Mouse (Mus musculus) macrophage (primary cell): ENCODE results near the gene Itsn1. TPM values are rescaled to one million over a fixed set of nuclear protein-coding genes. Genes with fewer than 3 reads are reported as not detected.

Experiments
- H3K27ac ChIP-seq: fragments of 350-480 bp; formaldehyde crosslinking; 2 replicates; pipeline ENCODE4 v1.9.0; 2021
- H3K36me3 ChIP-seq: fragments of 350-480 bp; formaldehyde crosslinking; 2 replicates; pipeline ENCODE4 v1.9.0; 2021; ENCODE audit errors: inconsistent target
- H3K4me3 ChIP-seq: fragments of 350-480 bp; formaldehyde crosslinking; 2 replicates; pipeline ENCODE4 v1.9.0; 2021; ENCODE audit errors: inconsistent target
- H3K79me2 ChIP-seq: fragments of 350-480 bp; formaldehyde crosslinking; 2 replicates; pipeline ENCODE4 v1.9.0; 2021; ENCODE audit errors: inconsistent target
- WGBS: methylation state at CpG from one replicate; pipeline ENCODE4 v1.1.7; 2026; ENCODE audit warnings: inconsistent platforms; ENCODE audit not compliant: missing documents; 5-methylcytosine and 5-hydroxymethylcytosine counted together
- polyA plus RNA-seq: library from polyadenylated mRNA; stranded (reverse); fragments of 250-400 nt; gene quantifications from 3 replicates; pipeline ENCODE4 v1.2.4, GENCODE M21; 2018; ENCODE audit warnings: inconsistent platforms

Itsn1 gene
- polyA plus RNA-seq, 1 experiment from 2014 or later, result 216 TPM

DNA sequence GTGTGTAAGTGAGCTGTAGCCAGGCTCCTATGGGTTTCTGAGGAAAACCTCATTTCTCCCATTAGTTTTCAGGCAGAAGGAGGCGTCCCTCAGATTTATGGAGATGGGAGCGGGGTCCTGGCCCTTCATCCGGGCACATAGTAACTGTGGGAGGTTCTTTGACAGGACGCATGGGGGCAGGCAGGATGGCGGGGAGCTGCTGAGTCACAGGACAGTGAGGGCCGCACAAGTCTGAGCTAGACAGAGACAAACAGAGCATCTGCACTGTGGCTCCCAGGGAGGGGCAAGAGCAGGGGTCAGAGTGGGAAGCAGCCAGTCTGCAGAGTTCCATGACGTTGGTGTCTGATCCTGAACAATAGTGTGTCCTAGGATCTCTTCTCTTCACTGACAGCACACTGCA, 133.8 kb downstream of the Itsn1 start:
- Histone ChIP-seq H3K36me3 (peaks cover 20% of the 10 kb centered on the region; the same call in 1 of the 2 replicates), H3K4me3 (no peak overlapping the region), H3K27ac (no peak overlapping the region), H3K79me2 (no peaks in the 10 kb centered on the region)
- WGBS, result 76% methylated on average over 7 of the region's 7 CpGs

DNA sequence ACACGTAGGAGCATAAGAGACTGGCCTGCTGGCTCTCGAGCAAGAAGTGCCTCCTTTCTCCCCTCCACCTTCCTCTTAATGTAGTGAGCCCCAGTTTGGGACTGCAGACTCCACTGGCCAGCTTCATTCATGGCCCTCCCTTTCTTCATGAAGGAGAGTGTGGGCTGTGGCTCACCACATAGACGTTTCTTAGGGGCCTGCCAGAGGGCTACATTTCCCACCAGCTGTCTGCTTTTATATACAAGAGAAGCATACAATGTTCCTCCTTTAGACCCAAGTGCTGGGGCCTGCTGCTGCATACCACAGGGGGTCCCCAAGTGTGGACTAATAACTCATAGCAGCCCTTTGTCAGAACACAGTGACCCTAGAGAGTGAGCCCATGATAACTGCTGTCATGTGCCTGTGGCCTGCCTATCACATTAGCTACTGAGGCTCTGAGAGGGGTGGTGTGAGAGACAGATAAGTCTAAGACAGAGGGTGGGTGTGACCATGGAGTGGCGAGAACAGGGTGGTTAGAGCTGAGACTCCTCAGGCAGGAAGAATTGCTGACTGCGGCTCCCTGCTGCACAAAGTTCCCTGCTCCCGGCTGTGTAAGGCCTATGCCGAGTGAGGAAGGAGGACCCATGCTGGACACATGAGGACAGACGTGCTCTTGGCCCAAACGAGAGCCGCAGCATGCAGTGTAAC, 135.7 kb downstream of the Itsn1 start:
- 52% methylated on average over 10 of the region's 10 CpGs for WGBS
- Histone ChIP-seq H3K27ac (peak overlapping the region; percentile 67), H3K79me2 (no peaks in the 10 kb centered on the region), H3K36me3 (peaks cover 13% of the 10 kb centered on the region; the same call in 1 of the 2 replicates), H3K4me3 (no peak overlapping the region)

DNA sequence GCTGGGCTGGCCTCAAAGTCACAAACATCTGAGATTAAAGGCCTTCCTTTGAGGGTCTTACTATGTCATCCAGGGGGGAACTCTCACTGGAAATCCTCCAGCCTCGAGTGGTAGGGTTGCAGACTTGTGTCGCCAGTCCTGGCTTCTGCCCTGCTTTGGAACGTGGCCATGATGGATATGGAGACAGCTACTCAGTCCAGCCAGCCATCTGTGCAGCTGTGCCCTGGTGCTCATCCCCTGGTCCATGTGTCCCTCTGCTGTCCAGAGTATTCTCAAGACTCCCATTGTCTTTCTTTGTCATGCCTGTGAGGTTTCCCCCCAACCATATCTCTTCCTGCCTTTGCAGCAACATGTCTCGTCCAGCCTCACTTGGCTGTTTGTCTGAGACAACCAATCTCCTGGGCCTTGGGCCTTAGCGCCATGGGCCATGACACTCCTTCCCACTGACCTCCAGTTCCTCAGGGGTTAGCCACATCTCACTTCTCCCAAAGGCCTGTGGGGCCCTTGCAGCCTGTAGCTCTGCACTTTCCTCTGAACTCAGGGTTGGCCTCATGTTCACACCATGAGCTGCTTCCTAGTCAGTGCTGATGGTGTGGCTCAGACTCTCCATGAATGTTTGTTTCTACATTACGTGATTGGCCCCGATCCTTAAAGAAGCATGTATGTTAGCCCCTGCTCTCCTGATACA, 136.6 kb downstream of the Itsn1 start:
- H3K36me3 ChIP-seq, result peaks cover 13% of the 10 kb centered on the region; the same call in 1 of the 2 replicates
- H3K4me3 ChIP-seq, result no peak overlapping the region
- peak overlapping the region; percentile 67 for H3K27ac ChIP-seq
- no peaks in the 10 kb centered on the region for H3K79me2 ChIP-seq
- 85% methylated on average over 7 of the region's 7 CpGs for WGBS

DNA sequence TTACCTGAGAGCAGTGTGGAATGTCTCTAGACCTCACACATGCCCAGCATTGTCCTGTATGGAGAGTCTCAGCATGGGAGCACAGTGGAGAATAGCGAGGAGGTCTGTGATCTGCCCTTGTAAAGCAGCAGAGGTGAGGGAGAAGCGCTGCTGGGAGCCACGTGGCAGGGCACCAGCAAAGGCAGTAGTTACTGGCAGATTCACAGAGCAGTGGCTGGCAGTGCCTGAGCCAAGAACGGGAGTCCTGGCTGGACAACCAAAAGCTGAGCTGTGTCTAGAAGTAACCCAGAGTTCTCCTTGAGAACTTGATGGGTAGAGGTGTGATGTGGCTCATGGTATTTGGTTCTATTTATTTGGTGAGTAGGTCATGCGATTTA, 137.2 kb downstream of the Itsn1 start:
- Histone ChIP-seq H3K36me3 (peaks cover 13% of the 10 kb centered on the region; the same call in 1 of the 2 replicates), H3K4me3 (no peak overlapping the region), H3K79me2 (no peaks in the 10 kb centered on the region), H3K27ac (peak overlapping the region; percentile 67; the same call in 1 of the 2 replicates)
- 97% methylated on average over 5 of the region's 5 CpGs for WGBS

DNA sequence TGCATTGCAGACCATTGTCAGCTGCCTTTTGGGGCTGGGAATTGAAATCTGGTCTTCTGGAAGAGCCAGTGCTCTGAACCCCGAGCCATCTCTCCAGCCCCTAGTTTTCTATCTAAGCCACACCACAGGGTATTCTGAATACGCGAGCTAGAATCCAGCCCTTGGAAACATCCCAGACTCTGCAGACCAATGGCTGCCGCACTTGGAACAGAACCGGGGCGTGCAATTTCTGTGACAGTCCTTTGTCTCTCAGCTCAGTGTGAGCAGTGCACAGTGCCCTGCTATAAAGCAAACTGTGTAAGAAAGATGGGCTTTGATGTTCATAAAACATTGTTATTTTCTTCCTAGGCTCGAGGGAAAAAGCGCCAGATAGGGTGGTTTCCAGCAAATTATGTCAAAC, 138.6 kb downstream of the Itsn1 start:
- H3K27ac ChIP-seq, result peak overlapping the region; percentile 96
- H3K4me3 ChIP-seq, result no peak overlapping the region
- WGBS, result 91% methylated on average over 8 of the region's 8 CpGs
- no peaks in the 10 kb centered on the region for H3K79me2 ChIP-seq
- peaks cover 13% of the 10 kb centered on the region; the same call in 1 of the 2 replicates for H3K36me3 ChIP-seq

DNA sequence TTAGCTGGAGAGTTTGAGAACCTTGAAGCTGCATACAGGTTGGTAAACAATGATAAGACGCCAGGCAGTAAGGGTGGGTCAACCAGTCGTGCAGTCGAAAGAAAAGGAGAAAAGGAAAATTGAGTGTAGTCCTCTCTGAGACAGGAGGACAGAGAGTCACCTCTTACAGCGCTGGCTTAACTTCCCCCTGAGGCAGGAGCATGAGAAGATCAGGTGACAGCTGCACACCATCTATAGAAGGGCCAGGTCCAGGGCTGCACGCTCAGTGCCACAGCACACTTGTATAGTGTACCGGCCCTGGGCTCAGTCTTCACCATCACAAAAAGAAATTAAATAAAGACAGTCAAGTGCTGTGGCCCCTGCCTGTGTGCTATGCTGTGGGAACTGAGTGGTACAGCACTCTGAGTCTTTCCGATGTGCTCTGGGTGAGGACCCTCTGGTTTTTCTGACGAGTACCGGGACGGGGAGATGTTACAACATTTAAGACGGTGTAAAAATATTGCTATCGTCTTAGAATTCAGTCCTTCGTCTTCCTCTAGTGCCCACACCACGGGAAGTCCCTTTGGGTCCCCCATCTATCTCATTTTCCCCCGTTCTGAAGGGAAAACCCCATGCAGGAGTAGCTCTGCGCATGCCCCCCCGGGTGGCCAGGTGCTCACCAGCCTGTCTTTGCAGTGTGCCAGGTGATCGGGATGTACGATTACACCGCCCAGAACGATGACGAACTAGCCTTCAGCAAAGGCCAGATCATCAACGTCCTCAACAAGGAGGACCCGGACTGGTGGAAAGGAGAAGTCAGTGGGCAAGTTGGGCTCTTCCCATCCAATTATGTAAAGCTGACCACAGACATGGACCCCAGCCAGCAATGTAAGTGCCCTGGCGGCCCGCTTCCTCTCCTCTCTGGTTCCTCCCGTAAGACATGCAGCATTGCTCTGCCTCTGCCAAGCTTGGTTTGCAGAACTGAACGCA, 140.1 kb downstream of the Itsn1 start:
- Histone ChIP-seq H3K4me3 (peak overlapping the region; percentile 17; the same call in 1 of the 2 replicates), H3K27ac (peak overlapping the region; percentile 96), H3K79me2 (no peaks in the 10 kb centered on the region), H3K36me3 (no peaks in the 10 kb centered on the region)
- WGBS, result 7% methylated on average over 28 of the region's 28 CpGs

DNA sequence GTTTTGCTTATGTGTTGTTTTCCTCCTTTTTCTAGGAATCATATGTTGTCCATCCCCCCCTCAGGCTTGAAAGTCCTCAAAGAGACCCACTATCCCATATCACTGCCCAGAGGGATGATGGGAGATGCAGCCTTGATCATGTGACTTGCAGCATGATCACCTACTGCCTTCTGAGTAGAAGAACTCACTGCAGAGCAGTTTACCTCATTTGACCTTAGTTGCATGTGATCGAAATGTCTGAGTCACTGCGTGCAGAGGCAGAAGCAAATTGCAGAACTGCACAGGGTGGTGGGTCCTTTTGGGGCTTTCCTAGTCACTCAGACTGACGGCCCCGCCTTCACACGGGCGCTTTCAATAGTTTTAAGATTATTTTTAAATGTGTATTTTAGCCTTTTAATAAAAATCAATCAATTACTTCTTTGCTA, 141.1 kb downstream of the Itsn1 start:
- Histone ChIP-seq H3K36me3 (no peaks in the 10 kb centered on the region), H3K4me3 (no peak overlapping the region), H3K27ac (peak overlapping the region; percentile 96), H3K79me2 (no peaks in the 10 kb centered on the region)
- WGBS, result 6% methylated on average over 6 of the region's 6 CpGs

DNA sequence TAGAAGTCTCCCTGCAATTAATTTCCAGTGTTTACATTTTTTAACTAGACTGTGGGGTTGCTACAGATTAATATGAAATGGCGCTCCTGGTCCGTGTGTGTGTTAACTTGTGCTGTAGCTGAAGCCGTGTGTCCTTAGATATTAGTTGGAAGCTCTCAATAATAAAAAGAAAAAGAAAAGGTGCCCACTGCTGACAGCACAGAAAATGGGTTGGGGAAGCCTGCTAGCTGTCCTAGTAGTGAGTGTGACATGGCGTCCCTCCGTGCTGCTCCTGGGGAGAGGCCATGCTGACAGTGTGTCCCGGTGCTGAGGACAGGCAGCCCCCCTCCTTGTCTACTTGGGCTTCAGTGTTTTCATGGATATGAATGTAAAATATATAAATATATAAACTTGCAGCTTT, 142.1 kb downstream of the Itsn1 start:
- WGBS, result 93% methylated on average over 6 of the region's 6 CpGs
- H3K27ac ChIP-seq, result peak overlapping the region; percentile 96
- H3K36me3 ChIP-seq, result no peaks in the 10 kb centered on the region

DNA sequence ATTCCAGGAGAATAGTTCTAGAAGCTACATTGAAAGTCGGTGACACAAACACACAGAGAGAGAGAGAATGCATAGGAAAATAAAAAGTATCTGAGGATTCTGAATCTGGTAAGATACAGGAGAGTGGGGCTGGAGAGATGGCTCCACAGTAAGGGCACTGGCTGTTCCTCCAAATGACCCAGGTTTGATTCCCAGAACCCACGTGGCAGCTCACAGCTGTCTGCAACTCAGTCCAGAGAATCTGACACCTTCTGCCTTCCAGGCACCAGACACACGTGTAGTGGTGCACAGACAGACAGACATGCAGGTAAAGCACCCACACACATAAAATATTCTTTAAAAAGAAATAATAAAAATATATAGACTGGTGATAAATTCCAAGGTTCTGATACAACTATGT, 144.6 kb downstream of the Itsn1 start:
- Histone ChIP-seq H3K79me2 (no peaks in the 10 kb centered on the region), H3K27ac (no peak overlapping the region), H3K36me3 (no peaks in the 10 kb centered on the region), H3K4me3 (no peak overlapping the region)
- WGBS, result 85% methylated on average over 3 of the region's 3 CpGs

More for the DNA sequence above, 142.1 kb downstream of the Itsn1 start:
- H3K4me3 ChIP-seq, result no peak overlapping the region
- H3K79me2 ChIP-seq, result no peaks in the 10 kb centered on the region

DNA sequence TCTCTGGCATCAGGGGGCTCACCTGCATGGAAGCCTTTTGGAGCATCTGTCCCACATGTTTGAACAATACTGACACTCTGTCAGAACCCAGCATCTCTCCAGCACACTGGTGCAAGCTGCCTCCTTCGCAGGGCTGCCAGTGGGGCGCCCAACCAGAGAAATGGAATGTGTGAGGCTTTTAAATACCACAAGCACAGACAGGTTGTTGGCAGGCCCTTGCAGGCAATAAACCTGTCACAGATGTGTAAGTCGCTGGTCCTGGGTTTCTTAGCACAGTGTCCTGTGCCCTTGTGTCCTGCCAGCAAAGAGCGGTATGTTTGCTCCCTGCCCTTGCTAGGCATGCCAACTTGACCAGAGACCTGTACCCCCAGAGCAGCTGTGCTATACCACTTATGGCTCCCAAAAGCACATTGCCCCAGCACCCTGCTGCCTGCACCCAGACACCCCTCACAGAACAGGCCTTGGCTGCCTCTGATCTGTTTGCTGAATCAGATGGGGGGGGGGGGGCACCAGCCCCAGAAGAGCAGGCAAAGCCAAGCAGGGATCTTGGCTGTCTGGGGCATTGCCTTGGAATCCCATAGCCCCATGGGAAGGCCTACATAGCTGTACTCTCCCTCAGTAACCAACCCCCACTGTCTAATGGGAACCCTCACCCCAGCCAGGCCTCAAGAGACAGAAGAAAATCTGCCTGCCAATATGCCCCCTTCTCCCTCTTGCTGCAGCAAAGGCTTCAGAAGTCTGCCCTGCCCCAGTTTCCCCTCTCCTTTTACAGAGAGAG, 146.7 kb downstream of the Itsn1 start:
- H3K36me3 ChIP-seq, result no peaks in the 10 kb centered on the region
- 90% methylated on average over 4 of the region's 4 CpGs for WGBS
- H3K79me2 ChIP-seq, result no peaks in the 10 kb centered on the region
- no peak overlapping the region for H3K4me3 ChIP-seq
- H3K27ac ChIP-seq, result no peak overlapping the region

DNA sequence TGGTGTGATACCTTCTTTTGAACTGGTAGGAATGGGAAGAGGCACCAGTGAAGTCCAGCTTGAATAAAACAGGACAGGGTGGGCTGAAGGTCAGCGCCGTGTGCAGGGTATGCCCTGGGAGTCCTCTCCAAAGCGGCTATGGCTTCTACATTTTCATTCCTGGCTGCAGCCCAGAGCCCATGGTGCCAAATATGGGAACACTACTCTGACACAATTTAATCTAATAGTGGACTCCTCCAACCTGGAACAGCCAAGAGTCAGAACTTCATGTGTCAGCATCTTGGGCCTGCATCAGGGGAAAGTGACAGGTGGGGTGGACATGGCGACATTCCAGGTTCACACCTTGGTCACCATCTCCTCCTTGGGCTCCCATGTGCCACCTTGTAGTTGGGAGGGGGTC, 147.4 kb downstream of the Itsn1 start:
- Histone ChIP-seq H3K79me2 (no peaks in the 10 kb centered on the region), H3K4me3 (no peak overlapping the region), H3K36me3 (no peaks in the 10 kb centered on the region), H3K27ac (no peak overlapping the region)
- 95% methylated on average over 4 of the region's 4 CpGs for WGBS

DNA sequence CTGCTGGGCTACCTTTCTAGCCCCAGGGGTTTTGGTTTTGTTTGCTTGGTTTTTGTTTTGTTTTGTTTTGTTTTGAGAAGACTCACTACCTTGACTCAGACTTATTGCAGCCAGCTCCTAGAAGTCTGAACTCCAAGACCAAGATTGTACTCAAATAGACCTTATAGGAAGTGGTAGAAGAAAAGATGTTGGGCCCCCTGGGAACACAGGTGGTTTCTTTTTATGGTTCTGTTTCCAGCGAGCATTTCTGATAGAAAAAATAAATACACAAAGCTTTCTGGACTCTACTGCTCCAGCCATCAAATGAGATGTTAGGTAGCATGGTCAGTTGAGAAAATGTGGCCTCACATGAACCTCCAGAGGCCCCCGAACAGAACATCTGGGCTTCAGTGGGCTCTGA, 150.0 kb downstream of the Itsn1 start:
- H3K36me3 ChIP-seq, result no peaks in the 10 kb centered on the region
- no peak overlapping the region for H3K27ac ChIP-seq
- H3K4me3 ChIP-seq, result no peak overlapping the region
- no peaks in the 10 kb centered on the region for H3K79me2 ChIP-seq
- 80% methylated on average over 2 of the region's 2 CpGs for WGBS

DNA sequence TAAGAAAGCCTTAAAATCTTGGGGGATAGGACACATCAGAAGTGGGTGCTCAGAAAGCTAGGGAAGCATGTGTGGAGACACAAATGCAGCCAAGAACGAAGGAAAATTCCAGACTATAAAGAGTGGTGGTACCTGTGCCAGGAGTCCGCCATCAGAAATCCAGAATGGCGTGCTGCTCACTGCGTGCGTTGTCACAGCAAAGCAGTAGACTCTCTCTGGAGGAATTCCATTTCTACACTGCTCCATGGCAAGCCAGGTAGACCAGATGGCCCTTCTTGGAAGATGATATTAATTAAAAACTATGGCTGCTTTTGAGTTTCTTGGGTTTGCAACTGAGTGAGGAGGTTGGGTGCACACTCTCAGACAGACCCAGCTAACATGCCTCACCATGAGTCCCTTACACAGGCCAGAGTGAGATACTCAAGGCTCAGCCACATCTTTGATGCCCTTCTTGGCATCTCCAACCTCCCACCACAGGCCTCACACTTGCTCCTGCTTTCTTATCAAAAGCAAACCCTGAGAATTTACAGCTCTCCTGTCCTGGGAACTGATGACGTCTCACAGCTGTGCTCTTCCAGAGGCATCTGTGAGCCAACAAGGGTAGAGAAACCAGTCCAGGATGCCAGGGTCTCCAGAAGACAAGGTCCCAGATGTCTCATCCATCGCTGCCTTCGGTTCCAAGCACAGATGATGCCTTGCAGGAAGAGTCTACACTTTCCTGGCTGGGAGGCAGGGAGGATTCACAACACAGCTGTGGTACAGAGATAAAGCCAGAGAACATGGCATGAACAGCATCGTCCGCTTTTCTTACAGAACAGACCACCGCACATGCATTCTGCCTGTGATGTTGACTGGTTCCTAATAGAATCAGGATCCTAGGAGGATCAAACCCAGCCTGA, 152.0 kb downstream of the Itsn1 start:
- H3K4me3 ChIP-seq, result no peak overlapping the region
- H3K27ac ChIP-seq, result no peak overlapping the region
- no peaks in the 10 kb centered on the region for H3K79me2 ChIP-seq
- 96% methylated on average over 11 of the region's 11 CpGs for WGBS
- H3K36me3 ChIP-seq, result no peaks in the 10 kb centered on the region
